Mouse (Mus musculus): ENCODE data around the gene Nr2e1.

The Nr2e1 gene

DNA sequence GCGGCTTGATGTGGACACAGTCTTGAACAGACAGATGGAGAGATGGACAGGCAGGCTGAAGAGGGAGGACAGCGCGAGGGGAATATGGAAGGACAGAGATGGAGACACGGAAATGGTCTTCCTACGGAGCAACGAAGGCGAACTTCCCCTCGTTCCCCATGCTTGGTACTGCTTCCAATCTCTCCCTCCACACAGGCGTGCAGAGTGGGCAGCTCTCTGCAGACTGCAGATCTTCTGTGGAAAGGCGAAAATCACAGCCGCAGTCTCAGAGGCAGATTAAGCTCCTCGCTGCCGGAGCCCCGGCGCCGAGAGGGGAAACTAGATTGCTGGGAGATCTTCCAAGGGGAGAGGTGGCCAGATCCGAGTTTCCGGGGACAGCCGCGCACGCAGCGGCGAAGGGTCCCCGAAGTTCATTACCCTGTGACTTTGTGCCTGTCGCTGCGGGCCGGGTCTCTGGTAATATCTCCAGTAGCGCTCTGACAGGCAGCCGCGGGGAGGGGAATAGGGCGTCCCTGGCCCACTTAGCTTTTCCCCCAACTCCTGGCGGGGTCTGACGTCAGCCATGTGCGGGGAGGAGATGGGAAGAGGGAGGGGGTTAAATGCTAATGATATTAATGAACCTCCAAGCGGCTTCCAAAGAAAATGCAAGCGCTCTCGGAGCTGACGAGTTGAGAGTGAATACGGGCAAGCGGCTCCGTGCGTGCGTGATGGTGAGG is at the start of gene Nr2e1, which contains the start of gene Ostm1:
Gene Nr2e1, minus strand, starts transcription at position 476 of the 716 bp plus-strand sequence.
Gene Ostm1, plus strand, starts transcription at position 666 of the 716 bp plus-strand sequence.
- DNase-seq: no peak

DNA sequence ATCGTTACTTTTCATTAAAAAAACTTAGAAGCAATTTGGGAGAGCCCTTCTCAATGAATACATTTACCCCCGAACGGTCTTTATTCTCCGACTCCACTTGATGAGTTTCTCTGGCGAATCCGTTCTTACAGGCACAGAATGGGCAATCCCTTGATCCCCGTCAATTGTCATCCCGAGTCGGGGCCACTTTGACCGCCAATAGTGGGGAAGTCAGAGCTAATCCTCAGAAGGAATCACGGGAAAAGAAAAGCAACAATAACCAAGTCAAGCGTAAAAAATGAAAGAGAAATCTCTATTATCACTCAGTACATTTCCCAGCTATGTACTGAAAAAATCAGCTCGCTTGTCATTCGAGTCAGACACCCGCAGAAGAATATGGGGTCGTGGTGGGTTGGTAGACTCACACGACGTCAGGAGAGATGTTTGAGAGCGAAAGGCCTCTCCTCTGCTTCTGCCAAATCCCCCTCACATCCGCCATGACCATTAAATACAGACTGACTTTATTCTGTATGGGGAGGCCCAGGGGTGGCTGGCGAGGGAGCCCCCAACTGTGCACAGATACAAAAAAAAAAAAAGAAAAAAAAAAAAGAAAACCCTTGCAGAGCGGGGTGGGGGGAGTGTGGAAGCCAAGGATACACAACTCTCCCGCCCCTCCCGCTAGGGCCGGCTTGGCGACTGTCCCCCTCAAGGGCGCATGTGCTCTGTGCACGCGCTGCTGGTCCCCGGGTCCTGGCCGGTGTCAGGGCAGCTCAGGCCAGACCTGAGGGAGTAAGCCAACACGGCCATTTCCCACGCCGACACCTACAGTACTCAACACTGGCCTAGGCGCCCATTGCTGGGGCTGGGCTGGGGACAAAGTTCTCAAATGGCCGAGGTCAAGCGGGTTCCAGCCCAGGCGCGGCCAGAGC is 49.3 kb upstream of the Nr2e1 start:
- no peak for DNase-seq

- DNase-seq: no peak
Measured at GRCm38 (mm10) chr10:42631754-42632452, 48.5 kb upstream of the Nr2e1 start.

- DNase-seq: no peak
Measured at GRCm38 (mm10) chr10:42630596-42631355, 47.3 kb upstream of the Nr2e1 start.

- DNase-seq: peak; percentile 74
Measured at GRCm38 (mm10) chr10:42625907-42626306, 42.5 kb upstream of the Nr2e1 start.

- no peak for DNase-seq
Measured at GRCm38 (mm10) chr10:42618291-42618690, 34.9 kb upstream of the Nr2e1 start.

DNA sequence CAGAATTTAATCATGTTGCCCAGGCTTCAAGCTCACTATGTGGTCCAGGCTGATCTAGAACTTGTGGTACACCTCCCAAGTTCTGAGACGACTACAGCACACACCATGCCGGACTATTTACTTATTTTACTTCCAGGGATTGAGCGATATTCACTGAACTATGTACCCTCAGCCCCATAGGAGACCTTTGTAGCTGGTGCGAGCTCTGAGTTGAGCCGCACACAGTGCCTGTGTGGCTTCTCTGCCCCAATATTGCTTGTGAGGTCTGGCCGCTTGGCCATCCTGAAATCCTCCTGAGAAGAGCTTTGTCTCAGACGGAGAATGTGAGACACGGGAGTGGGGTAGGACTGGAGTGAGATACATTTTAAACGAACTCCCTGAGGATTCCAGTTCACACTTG is 31.3 kb upstream of the Nr2e1 start:
- no peak for DNase-seq

GRCm38 (mm10) chr10:42613639-42614381 is 30.4 kb upstream of the Nr2e1 start:
- DNase-seq: no peak

DNA sequence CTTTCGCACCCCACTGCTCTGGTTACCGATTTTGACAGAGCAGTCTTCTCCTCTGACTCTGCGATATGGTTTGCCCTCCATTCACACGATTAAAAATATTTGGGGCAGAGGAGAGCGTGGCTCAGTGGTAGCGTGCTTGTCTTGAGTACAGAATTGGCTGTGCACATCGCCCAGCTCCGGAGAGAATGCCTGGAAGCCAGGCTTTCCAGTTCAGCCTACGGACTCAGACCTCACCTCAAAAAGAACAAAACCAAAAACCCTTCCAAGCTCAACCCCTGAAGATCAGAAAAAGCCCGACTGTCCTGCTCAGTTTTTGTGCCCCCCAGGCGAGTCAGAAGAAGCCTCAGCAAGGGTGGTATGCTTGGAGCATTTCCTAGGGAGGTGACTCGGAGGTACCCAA is 29.6 kb upstream of the Nr2e1 start:
- DNase-seq: no peak

GRCm38 (mm10) chr10:42606757-42607156 is 23.3 kb upstream of the Nr2e1 start:
- DNase-seq: no peak

DNA sequence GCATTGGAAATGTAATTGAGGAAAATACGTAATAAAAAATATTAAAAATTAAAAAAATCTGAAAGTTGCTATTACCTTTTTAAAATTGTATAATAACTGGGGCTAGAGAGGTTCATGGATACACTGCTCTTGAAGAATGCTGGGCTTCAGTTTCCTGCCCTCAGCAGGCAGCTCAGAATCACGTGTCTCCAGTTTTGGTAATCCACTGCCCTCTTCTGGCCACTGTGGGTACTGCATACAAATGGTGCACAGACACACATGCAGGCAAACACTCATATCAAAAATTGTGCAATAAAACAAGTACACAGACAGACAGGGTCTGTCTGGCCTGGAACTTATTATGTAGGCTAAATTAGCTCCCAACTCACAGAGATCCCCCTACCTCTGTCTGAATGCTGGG is 21.4 kb upstream of the Nr2e1 start:
- DNase-seq: peak; percentile 58

DNA sequence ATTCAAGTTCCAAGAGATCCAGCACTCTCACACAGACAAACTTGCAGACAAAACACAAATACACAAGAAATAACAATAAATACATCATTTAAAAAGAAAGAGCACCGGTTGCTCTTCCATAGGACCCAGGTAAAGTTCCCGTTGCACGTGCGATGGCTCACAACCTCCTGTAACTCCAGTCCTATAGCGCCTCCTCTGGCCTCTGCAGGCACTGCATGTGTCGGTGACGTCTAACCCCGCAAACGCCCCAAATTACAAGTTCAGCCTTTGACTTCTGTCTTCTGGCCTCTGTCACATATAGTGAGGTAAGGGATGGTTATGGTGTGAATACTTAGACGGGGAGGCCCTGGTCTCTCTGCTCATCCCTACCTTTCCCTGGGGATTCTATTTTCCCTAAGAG is 18.1 kb upstream of the Nr2e1 start:
- peak; percentile 71 for DNase-seq

GRCm38 (mm10) chr10:42598615-42599014 is 15.2 kb upstream of the Nr2e1 start:
- DNase-seq: no peak

DNA sequence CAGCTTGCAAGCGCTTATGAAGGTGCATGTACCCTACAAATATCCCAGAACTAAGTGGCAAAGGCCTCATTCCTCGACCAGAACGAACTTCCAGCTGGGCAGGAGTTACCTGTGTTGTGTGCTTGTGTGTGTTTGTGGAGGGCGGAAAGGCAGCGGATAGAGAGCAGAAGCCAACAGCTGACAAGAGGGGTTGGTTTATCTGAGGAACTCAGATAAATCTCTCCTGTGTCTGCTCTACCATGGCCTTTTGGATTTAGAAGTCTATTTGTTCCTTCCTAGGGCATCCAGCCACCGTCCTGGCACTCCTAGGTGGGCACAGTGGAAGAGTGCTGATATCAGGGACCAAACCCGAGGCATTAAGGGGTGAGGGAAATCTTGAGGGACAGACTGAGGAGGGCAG is 9.8 kb upstream of the Nr2e1 start:
- no peak for DNase-seq

DNA sequence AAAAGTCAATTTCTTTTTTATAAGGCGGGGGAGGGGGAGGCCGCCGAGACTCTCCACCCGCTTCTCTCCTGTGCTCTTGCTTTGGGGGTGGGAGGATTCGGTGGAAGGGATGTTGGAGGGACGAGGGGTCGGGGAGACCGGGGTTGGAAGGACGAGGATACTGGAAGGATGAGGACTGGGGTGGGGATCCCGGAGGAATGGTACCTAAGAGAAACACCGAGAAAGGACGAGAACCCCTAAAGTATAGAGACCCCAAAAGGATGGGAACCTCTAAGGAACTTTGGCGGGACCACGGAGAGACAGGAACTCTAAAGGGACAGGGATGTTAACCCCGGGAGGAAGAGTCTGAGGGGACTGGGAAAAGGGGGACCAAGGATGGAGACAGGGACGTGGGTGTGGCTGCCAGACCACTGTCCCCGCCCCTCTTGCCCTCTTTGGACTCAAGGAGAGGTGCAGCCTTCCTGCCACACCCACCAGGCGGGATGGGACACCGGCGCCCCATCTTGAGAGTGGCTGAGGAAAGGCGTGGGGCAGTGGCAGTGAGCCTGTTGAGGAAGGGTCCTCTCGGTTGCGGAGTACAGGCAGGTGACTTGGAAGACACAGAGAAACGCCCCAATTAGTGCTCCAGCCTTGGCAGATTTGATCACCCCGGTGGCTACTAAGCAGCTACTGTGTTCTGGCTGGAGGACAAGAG is 8.7 kb upstream of the Nr2e1 start:
- no peak for DNase-seq

DNA sequence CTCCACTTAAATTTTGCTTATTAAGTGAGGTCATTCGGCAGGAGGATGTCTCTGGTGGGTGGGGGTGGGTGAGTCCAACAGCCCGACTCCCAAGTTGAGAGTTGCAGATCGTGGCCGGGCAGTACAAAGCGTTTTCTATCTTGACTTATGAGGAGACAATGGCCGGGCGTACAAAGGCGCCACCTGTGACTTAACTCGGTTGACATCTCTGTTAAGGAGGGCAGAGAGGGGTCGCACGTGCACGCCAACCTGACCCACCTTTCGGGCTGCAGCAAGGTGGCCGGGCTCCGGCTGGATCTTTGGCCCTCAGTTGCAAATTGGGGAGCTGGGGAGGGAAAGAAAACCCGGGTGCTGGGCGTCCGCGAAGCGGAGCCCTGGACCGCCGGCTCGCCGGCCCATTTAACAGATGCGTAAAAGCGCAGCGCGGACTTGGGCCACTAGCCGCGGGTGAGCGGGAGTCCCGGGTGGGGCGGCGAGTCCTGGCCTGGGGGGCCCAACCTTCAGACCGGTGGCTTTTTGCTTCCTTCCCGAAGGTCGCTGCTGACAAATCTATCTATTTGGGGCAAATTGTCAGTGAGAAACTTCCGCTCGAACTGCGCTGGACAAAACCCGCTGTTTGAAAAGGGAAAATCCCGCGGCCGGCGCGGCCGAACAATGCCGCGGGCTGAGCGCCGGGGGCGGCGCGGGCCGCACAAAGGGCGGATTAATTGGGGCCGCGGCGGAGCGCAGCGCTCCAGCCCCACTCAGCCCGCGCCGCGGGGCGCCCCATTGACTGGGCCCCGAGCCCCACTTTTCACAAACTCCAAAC is 8.0 kb upstream of the Nr2e1 start:
- no peak for DNase-seq

GRCm38 (mm10) chr10:42590261-42591184 is 7.1 kb upstream of the Nr2e1 start:
- DNase-seq: no peak

DNA sequence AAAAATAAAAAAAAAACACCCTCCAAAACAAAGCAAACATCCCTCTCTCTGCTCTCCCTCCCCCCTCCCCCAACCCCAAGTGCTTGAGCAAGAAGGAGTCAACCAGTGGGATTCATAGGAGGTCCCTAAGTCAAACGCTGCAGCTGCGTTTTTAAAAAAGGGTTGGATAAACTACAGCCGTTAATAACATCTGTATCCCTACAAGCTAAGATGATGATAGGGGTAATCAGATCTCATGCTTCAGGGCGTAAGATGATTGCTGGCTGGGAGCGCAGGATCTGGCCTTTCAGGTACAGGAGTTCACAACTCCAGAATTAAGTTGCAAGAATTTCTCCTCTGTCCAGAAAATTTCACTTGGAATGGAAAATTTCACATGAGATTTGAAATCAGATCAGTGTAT is 6.1 kb upstream of the Nr2e1 start:
- DNase-seq: no peak
